Mouse (Mus musculus) limb, embryonic 14.5 days (tissue): ENCODE measurements at regions not wholly inside any gene's neighbourhood (a gene's known extent, or its start where the extent isn't known, plus 50 kb on each side); places are given as distances from the start of the nearest gene placed in this dataset.

Experiments used
- ATAC-seq: fragments of 200-750 bp; cut with Nextera tagmentation; 2 replicates; pipeline ENCODE4 v1.8.0; 2017; ENCODE audit warnings: low read depth, moderate number of reproducible peaks, moderate TSS enrichment; ENCODE audit not compliant: low FRiP score
- DNase-seq: peaks from one replicate; pipeline ENCODE4 v3.0.0-alpha.2; 2015; ENCODE audit warnings: low spot score
- H3K27ac ChIP-seq: fragments of 300-500 bp; sonication (generic); replicated peaks from 2 replicates; pipeline ENCODE4 v1.5.1; 2014; ENCODE audit warnings: low read depth, mild to moderate bottlenecking, low read length, moderate library complexity, mixed read lengths
- H3K27me3 ChIP-seq: fragments of 300-500 bp; sonication (generic); 2 replicates; pipeline ENCODE4 v1.6.1; 2014; ENCODE audit warnings: low read length, mixed read lengths; ENCODE audit not compliant: control insufficient read depth, insufficient read depth
- H3K36me3 ChIP-seq: fragments of 300-500 bp; sonication (generic); 2 replicates; pipeline ENCODE4 v1.6.1; 2014; ENCODE audit warnings: mild to moderate bottlenecking, low read length, moderate library complexity, mixed read lengths; ENCODE audit not compliant: control insufficient read depth, insufficient read depth
- H3K4me1 ChIP-seq: fragments of 300-500 bp; sonication (generic); 2 replicates; pipeline ENCODE4 v1.6.1; 2014; ENCODE audit warnings: antibody characterized with exemption, low read length, mixed read lengths; ENCODE audit not compliant: control insufficient read depth, insufficient read depth
- H3K4me2 ChIP-seq: fragments of 300-500 bp; sonication (generic); replicated peaks from 2 replicates; pipeline ENCODE4 v1.6.1; 2014; ENCODE audit warnings: low read depth, mild to moderate bottlenecking, low read length, moderate library complexity; ENCODE audit not compliant: severe bottlenecking
- H3K4me3 ChIP-seq: fragments of 300-500 bp; sonication (generic); replicated peaks from 2 replicates; pipeline ENCODE4 v1.5.1; 2014; ENCODE audit warnings: low read length
- H3K9ac ChIP-seq: fragments of 300-500 bp; sonication (generic); 2 replicates; pipeline ENCODE4 v1.6.1; 2014; ENCODE audit warnings: mild to moderate bottlenecking, low read depth, low read length, moderate library complexity; ENCODE audit not compliant: severe bottlenecking
- H3K9me3 ChIP-seq: fragments of 300-500 bp; sonication (generic); 2 replicates; pipeline ENCODE4 v1.6.1; 2016; ENCODE audit warnings: low read length; ENCODE audit not compliant: control insufficient read depth
- POLR2A ChIP-seq: fragments of 200-500 bp; IDR thresholded peaks from 2 replicates; pipeline ENCODE4 v1.8.0; 2012; ENCODE audit warnings: inconsistent platforms, mild to moderate bottlenecking, moderate library complexity, borderline replicate concordance; ENCODE audit not compliant: insufficient read depth, insufficient read length; ENCODE audit errors: extremely low read depth
- WGBS: fragments of 180-500 bp; shearing (Covaris S2); extraction: QIAGEN DNeasy Blood & Tissue Kit; methylation state at CpG from one replicate; pipeline ENCODE4 v1.1.7; 2014; 5-methylcytosine and 5-hydroxymethylcytosine counted together

- whole genome bisulfite sequencing, result 75% methylated on average over 2 of the region's 2 CpGs
- no peaks in the 10 kb centered on the region for H3K36me3 ChIP-seq
- no peak for ATAC-seq
- no peak for TF ChIP-seq POLR2A
- no peak for DNase-seq
- 0 out of 2 replicates have a peak, but pooled peaks cover 3% of the 10 kb centered on the region for H3K4me1 ChIP-seq
- H3K27me3 ChIP-seq, result no peaks in the 10 kb centered on the region
- no peak overlapping the region for H3K9ac ChIP-seq
- H3K4me2 ChIP-seq, result no peak overlapping the region
- no peak overlapping the region for H3K4me3 ChIP-seq
- H3K27ac ChIP-seq, result no peak overlapping the region
- no peaks in the 10 kb centered on the region for H3K9me3 ChIP-seq
These were observed 56.6 kb downstream of the Zfp503 start for GRCm38 (mm10) chr14:21932771-21933170.

- Histone ChIP-seq H3K9ac (no peak overlapping the region), H3K4me1 (0 out of 2 replicates have a peak, but pooled peaks cover 3% of the 10 kb centered on the region), H3K27me3 (no peaks in the 10 kb centered on the region), H3K27ac (no peak overlapping the region), H3K36me3 (no peaks in the 10 kb centered on the region), H3K4me2 (no peak overlapping the region), H3K4me3 (no peak overlapping the region), H3K9me3 (no peaks in the 10 kb centered on the region)
- no peak for TF ChIP-seq POLR2A
- DNase-seq, result no peak
- ATAC-seq, result no peak
- 69% methylated on average over 7 of the region's 7 CpGs for WGBS
These were observed 57.5 kb downstream of the Zfp503 start for GRCm38 (mm10) chr14:21931944-21932343.

GRCm38 (mm10) chr14:21929048-21929447, 60.4 kb downstream of the Zfp503 start:
- no peak for DNase-seq
- 0 out of 2 replicates have a peak, but pooled peaks cover 3% of the 10 kb centered on the region for H3K4me1 ChIP-seq
- no peaks in the 10 kb centered on the region for H3K9me3 ChIP-seq
- H3K27ac ChIP-seq, result no peak overlapping the region
- no peak overlapping the region for H3K9ac ChIP-seq
- no peak for TF ChIP-seq POLR2A
- 68% methylated on average over 5 of the region's 5 CpGs for WGBS
- no peak for ATAC-seq
- H3K4me3 ChIP-seq, result no peak overlapping the region
- H3K36me3 ChIP-seq, result no peaks in the 10 kb centered on the region
- no peak overlapping the region for H3K4me2 ChIP-seq
- no peaks in the 10 kb centered on the region for H3K27me3 ChIP-seq

- no peak overlapping the region for H3K9ac ChIP-seq
- WGBS, result 68% methylated on average over 3 of the region's 3 CpGs
- no peaks in the 10 kb centered on the region for H3K4me1 ChIP-seq
- no peak for TF ChIP-seq POLR2A
- no peak overlapping the region for H3K4me3 ChIP-seq
- no peaks in the 10 kb centered on the region for H3K9me3 ChIP-seq
- no peaks in the 10 kb centered on the region for H3K36me3 ChIP-seq
- no peak overlapping the region for H3K4me2 ChIP-seq
- DNase-seq (no peak), ATAC-seq (no peak)
- H3K27me3 ChIP-seq, result no peaks in the 10 kb centered on the region
- H3K27ac ChIP-seq, result no peak overlapping the region
These were observed 67.9 kb upstream of the Comtd1 start for GRCm38 (mm10) chr14:21916671-21917070.

GRCm38 (mm10) chr14:21904498-21905395, 56.0 kb upstream of the Comtd1 start:
- peaks cover 24% of the 10 kb centered on the region for H3K4me1 ChIP-seq
- no peak overlapping the region for H3K27ac ChIP-seq
- H3K27me3 ChIP-seq, result 0 out of 2 replicates have a peak, but pooled peaks cover 3% of the 10 kb centered on the region
- H3K4me2 ChIP-seq, result peak overlapping the region; percentile 44
- no peak for TF ChIP-seq POLR2A
- H3K9ac ChIP-seq, result no peak overlapping the region
- H3K36me3 ChIP-seq, result no peaks in the 10 kb centered on the region
- peak; percentile 86 for DNase-seq
- no peak overlapping the region for H3K4me3 ChIP-seq
- 6% methylated on average over 18 of the region's 18 CpGs for WGBS
- H3K9me3 ChIP-seq, result no peaks in the 10 kb centered on the region
- peak; percentile 41; the same call in 1 of the 2 replicates for ATAC-seq
